8 mouse cellular contexts compared by ENCODE assay signal in genomic region chr5:125052603-125053488, GRCm38 (mm10). TPM values are rescaled to one million over a fixed set of nuclear protein-coding genes. Genes with fewer than 3 reads are reported as not detected.
DNase-seq lines count a peak whose midpoint lies in the region; ATAC-seq and TF ChIP-seq lines count a peak whose summit lies in the region.

No protein-coding gene starts in this region.

- 0 out of 2 replicates have a peak overlapping the region, but pooled peaks have one; percentile 36 for H3K9ac ChIP-seq in neural tube, embryonic 13.5 days
- H3K9ac ChIP-seq in neural tube, embryonic 15.5 days (replicated peaks), result no peak overlapping the region
- no peak overlapping the region for H3K9ac ChIP-seq in lung, postnatal 0 days (replicated peaks; ENCODE audit: low read depth)

- peaks cover 55% of the 10 kb centered on the region for H3K4me1 ChIP-seq in neural tube, embryonic 13.5 days (replicated peaks)
- peaks cover 41% of the 10 kb centered on the region for H3K4me1 ChIP-seq in neural tube, embryonic 15.5 days
- peaks cover 39% of the 10 kb centered on the region for H3K4me1 ChIP-seq in lung, postnatal 0 days (ENCODE audit: insufficient read depth, low read depth, low read length)

- peaks cover 55% of the 10 kb centered on the region for H3K36me3 ChIP-seq in neural tube, embryonic 13.5 days
- H3K36me3 ChIP-seq in neural tube, embryonic 15.5 days, result peaks cover 29% of the 10 kb centered on the region
- H3K36me3 ChIP-seq in lung, postnatal 0 days (ENCODE audit: insufficient read depth, low read length), result peaks cover 22% of the 10 kb centered on the region

- ATAC-seq in neural tube, embryonic 13.5 days (ENCODE audit: low read depth), result no peak
- no peak for ATAC-seq in neural tube, embryonic 15.5 days (ENCODE audit: low FRiP score)
- ATAC-seq in lung, postnatal 0 days, result peak; percentile 50

- TF ChIP-seq CTCF in lung, postnatal 0 days (IDR thresholded peaks at IDR 0.05), result no peak

- H3K27me3 ChIP-seq in neural tube, embryonic 13.5 days, result no peaks in the 10 kb centered on the region
- H3K27me3 ChIP-seq in neural tube, embryonic 15.5 days (replicated peaks), result no peaks in the 10 kb centered on the region
- H3K27me3 ChIP-seq in lung, postnatal 0 days (replicated peaks; ENCODE audit: insufficient read depth, low read length), result no peaks in the 10 kb centered on the region

- peak overlapping the region; percentile 10; the same call in 1 of the 2 replicates for H3K27ac ChIP-seq in neural tube, embryonic 13.5 days (replicated peaks)
- H3K27ac ChIP-seq in neural tube, embryonic 15.5 days (replicated peaks), result no peak overlapping the region
- H3K27ac ChIP-seq in lung, postnatal 0 days (ENCODE audit: low read length), result peak overlapping the region; percentile 69

- TF ChIP-seq EP300 in lung, postnatal 0 days (IDR thresholded peaks at IDR 0.05), result no peak

- no peak overlapping the region for H3K4me2 ChIP-seq in neural tube, embryonic 13.5 days
- no peak overlapping the region for H3K4me2 ChIP-seq in neural tube, embryonic 15.5 days
- 0 out of 2 replicates have a peak overlapping the region, but pooled peaks have one; percentile 5 for H3K4me2 ChIP-seq in lung, postnatal 0 days (replicated peaks; ENCODE audit: low read depth, low read length)

- 74% methylated on average over 23 of the region's 23 CpGs for WGBS in neural tube, embryonic 13.5 days
- WGBS in neural tube, embryonic 15.5 days, result 77% methylated on average over 23 of the region's 23 CpGs
- WGBS in lung, postnatal 0 days, result 42% methylated on average over 23 of the region's 23 CpGs

- intact Hi-C loops in gastrocnemius, postnatal 14 days (cut with DNase I; ENCODE audit: low total_unique reads), result no loop called here

- H3K4me3 ChIP-seq in neural tube, embryonic 13.5 days, result no peak overlapping the region
- H3K4me3 ChIP-seq in neural tube, embryonic 15.5 days (replicated peaks), result no peak overlapping the region
- no peak overlapping the region for H3K4me3 ChIP-seq in lung, postnatal 0 days (ENCODE audit: low read depth, low read length)

- no peaks in the 10 kb centered on the region for H3K9me3 ChIP-seq in neural tube, embryonic 13.5 days
- no peaks in the 10 kb centered on the region for H3K9me3 ChIP-seq in neural tube, embryonic 15.5 days (replicated peaks)
- H3K9me3 ChIP-seq in lung, postnatal 0 days (ENCODE audit: low read length), result no peaks in the 10 kb centered on the region

- peak; percentile 94 for DNase-seq in cerebellum, adult 11-12 months
- DNase-seq in gastrocnemius, postnatal 14 days, result peak; percentile 74
- peak; percentile 88 to 95 for DNase-seq in kidney, postnatal 36 days
- peak; percentile 88 for DNase-seq in lung, postnatal 0 days (ENCODE audit: low spot score)
- DNase-seq in spleen, postnatal 4 days (ENCODE audit: low spot score in 2 of 2), result peak; percentile 81 to 90
- no peak for DNase-seq in embryo, embryonic 11 days

RNA-seq across cellular contexts. Expression of gene Rflna, which starts 49.8 kb away (rescaled TPM):
- polyA plus RNA-seq in neural tube, embryonic 13.5 days (2015; fragmentation: Nextera tagmentation; extraction: Ambion mirVana), result 7.0 and 8.5 TPM in 2 replicates
- 6.7 and 7.7 TPM in 2 replicates for polyA plus RNA-seq in neural tube, embryonic 15.5 days (2015; fragmentation: Nextera tagmentation; extraction: Ambion mirVana)
- total RNA-seq in gastrocnemius, postnatal 14 days (2021), result under 1 TPM; 0.84 to 0.98 TPM
- polyA plus RNA-seq in lung, postnatal 0 days (2015; fragmentation: Nextera tagmentation; extraction: Ambion mirVana), result 15.6 and 17.1 TPM in 2 replicates
